ENCODE assay signal across 8 mouse cellular contexts in the genomic region with DNA sequence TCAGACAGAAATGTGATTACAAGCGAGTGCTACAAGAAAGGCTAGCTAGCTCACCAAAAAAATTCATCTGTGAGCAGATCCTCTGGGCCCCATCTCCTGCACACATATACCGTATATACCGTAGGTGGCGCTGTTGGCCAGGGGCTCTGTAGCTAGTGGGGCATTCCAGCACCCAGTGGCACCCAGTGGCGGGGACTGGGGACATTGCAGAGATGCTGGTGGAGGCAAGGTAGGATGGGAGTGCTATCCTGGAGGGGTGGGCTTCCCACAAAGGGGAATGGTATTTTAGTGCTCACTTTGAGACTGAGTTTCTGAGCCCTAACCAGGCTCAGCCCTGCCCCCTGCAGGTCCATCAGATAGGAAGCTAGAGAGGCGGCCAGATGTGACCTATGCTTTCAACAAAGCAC. TPM values are rescaled to one million over a fixed set of nuclear protein-coding genes. Genes with fewer than 3 reads are reported as not detected.
DNase-seq lines count a peak whose midpoint lies in the region; ATAC-seq and TF ChIP-seq lines count a peak whose summit lies in the region.

No protein-coding gene starts in this region.

- TF ChIP-seq CTCF in spleen, adult 2 months (IDR thresholded peaks at IDR 0.05; ENCODE audit: extremely low read depth, insufficient read depth, insufficient read length, insufficient replicate concordance), result peak; percentile 78

- peaks cover 36% of the 10 kb centered on the region for H3K36me3 ChIP-seq in embryonic facial prominence, embryonic 13.5 days
- peaks cover 37% of the 10 kb centered on the region for H3K36me3 ChIP-seq in limb, embryonic 13.5 days
- peaks cover 16% of the 10 kb centered on the region for H3K36me3 ChIP-seq in midbrain, embryonic 16.5 days (ENCODE audit: control insufficient read depth, insufficient read depth, low read length)
- H3K36me3 ChIP-seq in spleen, adult 2 months (ENCODE audit: control insufficient read depth, insufficient read depth, low read length), result peaks cover 4% of the 10 kb centered on the region; the same call in 1 of the 2 replicates

- DNase-seq in B cell, adult 2 months, result peak; percentile 82 to 83
- peak; percentile 78 to 85 for DNase-seq in adrenal gland, postnatal 36 days
- peak; percentile 78 for DNase-seq in heart, adult 8-10 months (ENCODE audit: low spot score)
- DNase-seq in kidney, adult 9 months, result peak; percentile 78
- DNase-seq in spleen, adult 2 months (ENCODE audit: low read depth in 1 of 2, low spot score in 2 of 2), result peak; percentile 60 to 72

- H3K4me2 ChIP-seq in embryonic facial prominence, embryonic 13.5 days, result no peak overlapping the region
- H3K4me2 ChIP-seq in limb, embryonic 13.5 days (replicated peaks), result no peak overlapping the region
- no peak overlapping the region for H3K4me2 ChIP-seq in midbrain, embryonic 16.5 days (ENCODE audit: low read length)

- no peaks in the 10 kb centered on the region for H3K27me3 ChIP-seq in embryonic facial prominence, embryonic 13.5 days
- H3K27me3 ChIP-seq in limb, embryonic 13.5 days, result no peaks in the 10 kb centered on the region
- peaks cover 19% of the 10 kb centered on the region for H3K27me3 ChIP-seq in midbrain, embryonic 16.5 days (ENCODE audit: control insufficient read depth, insufficient read depth, low read depth, low read length)
- H3K27me3 ChIP-seq in spleen, adult 2 months (ENCODE audit: control insufficient read depth, insufficient read depth, low read length), result no peaks in the 10 kb centered on the region

- peaks cover 42% of the 10 kb centered on the region for H3K4me1 ChIP-seq in embryonic facial prominence, embryonic 13.5 days
- peaks cover 57% of the 10 kb centered on the region for H3K4me1 ChIP-seq in limb, embryonic 13.5 days
- H3K4me1 ChIP-seq in midbrain, embryonic 16.5 days (ENCODE audit: control insufficient read depth, insufficient read depth, low read length), result no peaks in the 10 kb centered on the region; the same call in 1 of the 2 replicates
- H3K4me1 ChIP-seq in spleen, adult 2 months (ENCODE audit: control insufficient read depth, insufficient read depth, insufficient read length), result peaks cover 20% of the 10 kb centered on the region

- no peak overlapping the region for H3K9ac ChIP-seq in embryonic facial prominence, embryonic 13.5 days
- no peak overlapping the region for H3K9ac ChIP-seq in limb, embryonic 13.5 days
- H3K9ac ChIP-seq in midbrain, embryonic 16.5 days (ENCODE audit: low read depth, low read length), result no peak overlapping the region

- no peaks in the 10 kb centered on the region for H3K9me3 ChIP-seq in embryonic facial prominence, embryonic 13.5 days
- no peaks in the 10 kb centered on the region for H3K9me3 ChIP-seq in limb, embryonic 13.5 days
- no peaks in the 10 kb centered on the region for H3K9me3 ChIP-seq in midbrain, embryonic 16.5 days (replicated peaks; ENCODE audit: control insufficient read depth, low read length, poor library complexity, severe bottlenecking)

- TF ChIP-seq POLR2A in spleen, adult 2 months (IDR thresholded peaks at IDR 0.05; ENCODE audit: low read depth, low read length), result no peak

- WGBS in embryonic facial prominence, embryonic 13.5 days, result 21% methylated on average over 6 of the region's 6 CpGs
- 24% methylated on average over 6 of the region's 6 CpGs for WGBS in limb, embryonic 13.5 days
- 14% methylated on average over 6 of the region's 6 CpGs for WGBS in midbrain, embryonic 16.5 days
- WGBS in spleen, adult 2 months, result 25% methylated on average over 6 of the region's 6 CpGs

- no peak overlapping the region for H3K27ac ChIP-seq in embryonic facial prominence, embryonic 13.5 days
- no peak overlapping the region for H3K27ac ChIP-seq in limb, embryonic 13.5 days
- H3K27ac ChIP-seq in midbrain, embryonic 16.5 days (ENCODE audit: low read length), result no peak overlapping the region
- no peak overlapping the region for H3K27ac ChIP-seq in spleen, adult 2 months (ENCODE audit: insufficient read depth, low read length)

- peak; percentile 52; the same call in 1 of the 2 replicates for ATAC-seq in embryonic facial prominence, embryonic 13.5 days (ENCODE audit: insufficient number of reproducible peaks, insufficient read depth, low FRiP score, low TSS enrichment, low read depth)
- peak; percentile 52; the same call in 1 of the 2 replicates for ATAC-seq in limb, embryonic 13.5 days (ENCODE audit: low FRiP score, low read depth)
- peak; percentile 75 for ATAC-seq in midbrain, embryonic 16.5 days

- no peak overlapping the region for H3K4me3 ChIP-seq in embryonic facial prominence, embryonic 13.5 days
- H3K4me3 ChIP-seq in limb, embryonic 13.5 days, result no peak overlapping the region
- H3K4me3 ChIP-seq in midbrain, embryonic 16.5 days (ENCODE audit: low read depth, low read length), result no peak overlapping the region
- H3K4me3 ChIP-seq in spleen, adult 2 months (ENCODE audit: extremely low read depth, insufficient read depth, insufficient read length), result no peak overlapping the region

RNA-seq across cellular contexts. Expression of a gene that starts 13.4 kb away (rescaled TPM):
- 10 to 100 TPM; 30.3 to 30.5 TPM for total RNA-seq in adrenal gland, postnatal 36 days (2021)
- polyA plus RNA-seq in embryonic facial prominence, embryonic 13.5 days (2015; fragmentation: Nextera tagmentation; extraction: Ambion mirVana), result 45.5 and 45.6 TPM in 2 replicates
- 10 to 100 TPM; 19.3 to 29.4 (median 22.0) TPM for total RNA-seq in heart, adult 8-10 months (2022)
- 45.0 and 47.7 TPM in 2 replicates for polyA plus RNA-seq in limb, embryonic 13.5 days (2015; fragmentation: Nextera tagmentation; extraction: Ambion mirVana)
- 66.9 and 75.8 TPM in 2 replicates for polyA plus RNA-seq in midbrain, embryonic 16.5 days (2015; fragmentation: Nextera tagmentation; extraction: Ambion mirVana)
- polyA plus RNA-seq in spleen, adult 2 months (2012; rRNA removed), result 2.3 and 5.5 TPM in 2 replicates

RNA-seq across cellular contexts. Expression of a gene that starts 13.5 kb away (rescaled TPM):
- 10 to 100 TPM; 10.8 to 13.9 TPM for total RNA-seq in adrenal gland, postnatal 36 days (2021)
- polyA plus RNA-seq in embryonic facial prominence, embryonic 13.5 days (2015; fragmentation: Nextera tagmentation; extraction: Ambion mirVana), result 13.5 and 14.4 TPM in 2 replicates
- 10 to 100 TPM; 10.8 to 12.1 (median 11.6) TPM for total RNA-seq in heart, adult 8-10 months (2022)
- polyA plus RNA-seq in limb, embryonic 13.5 days (2015; fragmentation: Nextera tagmentation; extraction: Ambion mirVana), result 14.5 and 16.1 TPM in 2 replicates
- polyA plus RNA-seq in midbrain, embryonic 16.5 days (2015; fragmentation: Nextera tagmentation; extraction: Ambion mirVana), result 12.7 and 13.3 TPM in 2 replicates
- 9.0 and 10.7 TPM in 2 replicates for polyA plus RNA-seq in spleen, adult 2 months (2012; rRNA removed)
